Mouse (Mus musculus) layer of hippocampus, adult 2 months (tissue): ENCODE results near the gene Nelfa. TPM values are rescaled to one million over a fixed set of nuclear protein-coding genes. Genes with fewer than 3 reads are reported as not detected.
A peak's percentile ranks its signal among the peaks of the same experiment; 100 is the strongest.
"Not testable (repeated sequence)": the region's sequence is repeated elsewhere in the genome, so short reads cannot be mapped to it uniquely, and the experiment has no call there.

ENCODE experiments used
- DNase-seq, 2 experiments: peaks; one replicate each; pipeline ENCODE4 v3.0.0; 2022; ENCODE audit warnings: low spot score in 2 of 2
- H3K27ac ChIP-seq: fragments of 200-600 bp; 2 replicates; pipeline ENCODE4 v1.8.1; 2022
- H3K4me3 ChIP-seq: fragments of 200-600 bp; 2 replicates; pipeline ENCODE4 v1.8.1; 2022; ENCODE audit warnings: mild to moderate bottlenecking
- CTCF ChIP-seq: fragments of 200-600 bp; conservative IDR thresholded peaks from 2 replicates; pipeline ENCODE4 v1.8.1; 2022; ENCODE audit warnings: antibody characterized with exemption, mild to moderate bottlenecking, moderate library complexity
- total RNA-seq, 2 experiments: library from RNA; stranded (reverse); gene quantifications; 2 replicates each; pipeline ENCODE4 v1.2.3; 2021

Gene Nelfa
- total RNA-seq, 2 experiments from 2014 or later: 19.5 to 22.5 TPM

DNA sequence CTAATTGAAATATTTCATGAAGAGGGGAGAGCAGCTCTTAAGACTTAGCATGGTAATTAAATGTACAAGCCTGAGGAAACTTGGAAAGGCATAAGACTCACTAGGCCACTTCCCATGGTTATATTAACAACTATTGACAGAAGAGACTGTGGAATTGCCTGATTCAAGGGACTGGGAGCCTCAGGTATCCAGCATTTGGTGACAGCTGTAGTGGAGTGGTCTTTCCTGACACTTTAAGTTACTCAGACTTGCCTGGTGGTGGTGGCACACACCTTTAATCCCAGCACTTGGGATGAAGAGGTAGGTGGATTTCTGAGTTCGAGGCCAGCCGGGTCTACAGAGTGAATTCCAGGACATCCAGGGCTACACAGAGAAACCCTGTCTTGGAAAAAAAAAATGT lies 1.0 kb upstream of the Nelfa start:
- no peak for DNase-seq
- H3K4me3 ChIP-seq: peak overlapping the region; percentile 84; the same call in 1 of the 2 replicates
- TF ChIP-seq CTCF: no peak
- H3K27ac ChIP-seq: no peak overlapping the region

DNA sequence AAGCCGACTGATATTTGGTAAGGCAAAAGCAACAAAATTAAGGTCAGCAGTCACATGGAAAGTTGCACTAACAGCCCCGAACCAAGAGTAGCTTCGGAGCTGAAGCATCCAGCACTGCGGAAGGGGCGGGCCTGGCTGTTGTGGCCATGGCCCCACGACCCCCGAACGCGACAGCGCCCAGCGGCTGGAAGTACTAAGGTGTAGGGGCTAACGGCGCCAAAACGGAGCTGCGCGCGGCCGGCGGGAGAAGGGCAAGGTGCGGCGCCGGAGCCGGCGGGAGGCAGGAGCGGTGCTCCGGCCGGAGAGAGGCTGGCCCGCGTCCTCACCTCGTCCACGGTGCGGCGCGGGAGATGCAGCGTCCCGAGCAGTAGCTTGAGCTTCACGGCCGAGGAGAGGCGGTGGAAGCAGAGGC lies 507 bp downstream of the Nelfa start:
- DNase-seq: no peak
- H3K27ac ChIP-seq: peak overlapping the region; percentile 97
- H3K4me3 ChIP-seq: peak overlapping the region; percentile 84
- TF ChIP-seq CTCF: no peak

DNA sequence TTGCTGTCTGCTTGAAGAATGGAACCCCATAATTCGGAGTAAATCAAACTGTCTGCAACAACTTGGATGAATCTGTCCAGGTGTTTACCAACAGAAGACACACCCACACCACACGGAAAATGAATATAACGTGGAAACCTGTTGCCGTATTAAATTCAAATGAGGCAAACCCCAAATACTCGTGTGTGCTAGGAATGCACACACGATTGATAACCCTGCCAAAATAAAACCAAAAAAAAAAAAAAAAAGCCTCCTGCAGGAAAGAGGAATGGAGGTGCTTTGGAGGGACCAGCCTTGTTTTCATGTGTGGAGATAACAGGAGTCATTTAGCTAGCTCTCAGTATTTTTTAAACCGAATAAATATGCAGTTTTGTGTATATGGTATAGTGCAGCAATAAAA lies 1.3 kb downstream of the Nelfa start:
- no peak for TF ChIP-seq CTCF
- DNase-seq: no peak
- no peak overlapping the region for H3K27ac ChIP-seq
- peak overlapping the region; percentile 84 for H3K4me3 ChIP-seq

DNA sequence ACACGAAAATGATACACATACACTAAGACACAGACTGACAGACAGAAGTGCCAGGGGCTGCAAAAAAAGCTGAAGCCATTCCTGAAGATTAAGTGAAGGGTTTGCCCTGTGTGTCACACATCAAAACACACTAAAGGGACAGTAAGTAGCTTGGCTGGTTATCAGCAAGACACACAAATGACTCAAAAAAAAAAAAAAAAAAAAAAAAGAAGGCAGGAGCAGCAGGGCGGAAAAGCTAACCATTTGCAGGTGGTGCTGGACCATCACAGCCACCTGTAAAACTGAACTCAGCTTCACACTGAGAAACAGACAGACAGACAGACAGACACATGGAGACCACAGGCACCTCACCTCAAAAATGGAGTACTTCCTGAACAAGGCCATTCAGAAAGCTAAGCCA lies 2.1 kb downstream of the Nelfa start:
- Histone ChIP-seq H3K27ac (no peak overlapping the region), H3K4me3 (no peak overlapping the region)
- DNase-seq: no peak
- TF ChIP-seq CTCF: no peak

DNA sequence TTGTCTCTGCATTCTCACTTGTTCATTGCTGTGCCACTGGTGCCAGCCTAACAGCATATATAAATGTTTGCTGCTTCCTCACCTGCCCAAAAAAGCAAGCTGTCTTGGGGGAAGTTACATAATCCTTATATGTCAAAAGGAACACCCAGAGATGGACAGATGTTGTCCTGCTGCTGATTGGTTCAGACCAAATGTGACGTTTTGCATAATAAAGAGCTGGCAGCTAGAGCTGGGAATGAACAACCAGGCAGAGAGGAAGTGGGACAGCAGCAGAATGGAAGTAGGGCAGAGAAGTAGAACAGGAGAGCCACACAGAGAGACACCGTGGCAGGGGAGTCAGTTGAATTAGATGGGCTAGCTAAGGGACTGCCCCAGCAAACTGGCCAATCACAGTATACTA lies 3.8 kb downstream of the Nelfa start:
- DNase-seq: no peak
- no peak for TF ChIP-seq CTCF
- no peak overlapping the region for H3K4me3 ChIP-seq
- H3K27ac ChIP-seq: no peak overlapping the region

DNA sequence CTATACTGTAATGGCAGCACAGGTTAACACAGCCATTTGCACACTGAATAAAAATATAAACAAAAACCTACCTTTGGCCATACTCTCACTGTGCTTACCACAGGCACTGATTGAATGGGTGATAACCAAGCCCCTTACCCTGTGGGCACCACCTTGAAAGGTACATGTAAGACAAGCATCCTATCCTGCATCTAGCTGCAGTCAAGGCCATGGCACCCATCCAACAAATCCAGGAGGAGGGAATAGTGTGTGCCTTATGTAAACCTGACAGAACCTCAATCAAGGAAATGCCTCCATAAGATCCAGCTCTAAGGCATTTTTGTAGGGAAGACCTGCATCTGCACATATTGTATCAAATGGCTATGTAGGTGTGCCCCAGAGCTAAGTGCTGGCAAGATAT lies 10.0 kb downstream of the Nelfa start:
- no peak for DNase-seq
- no peak overlapping the region for H3K4me3 ChIP-seq
- TF ChIP-seq CTCF: no peak
- no peak overlapping the region for H3K27ac ChIP-seq

DNA sequence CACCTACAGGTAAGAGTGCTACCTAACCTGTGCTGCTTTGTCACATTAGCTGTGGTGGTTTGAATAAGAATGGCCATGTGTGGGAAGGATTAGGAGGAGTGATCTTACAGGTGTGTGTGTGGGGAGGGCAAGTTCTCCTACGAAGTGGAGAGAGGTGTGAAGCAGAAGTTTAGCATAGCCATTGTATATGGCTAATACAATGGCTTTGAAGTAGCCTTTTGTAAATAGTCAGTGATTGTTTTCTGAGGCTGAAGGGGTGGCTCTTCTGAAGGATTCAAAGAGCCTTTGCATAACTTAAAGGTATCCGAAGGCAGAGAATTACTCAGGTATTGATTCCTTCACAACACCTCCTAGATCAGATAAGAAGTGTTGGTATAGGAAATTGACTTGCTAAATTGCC lies 13.6 kb downstream of the Nelfa start:
- Histone ChIP-seq H3K4me3 (no peak overlapping the region), H3K27ac (no peak overlapping the region)
- no peak for TF ChIP-seq CTCF

DNA sequence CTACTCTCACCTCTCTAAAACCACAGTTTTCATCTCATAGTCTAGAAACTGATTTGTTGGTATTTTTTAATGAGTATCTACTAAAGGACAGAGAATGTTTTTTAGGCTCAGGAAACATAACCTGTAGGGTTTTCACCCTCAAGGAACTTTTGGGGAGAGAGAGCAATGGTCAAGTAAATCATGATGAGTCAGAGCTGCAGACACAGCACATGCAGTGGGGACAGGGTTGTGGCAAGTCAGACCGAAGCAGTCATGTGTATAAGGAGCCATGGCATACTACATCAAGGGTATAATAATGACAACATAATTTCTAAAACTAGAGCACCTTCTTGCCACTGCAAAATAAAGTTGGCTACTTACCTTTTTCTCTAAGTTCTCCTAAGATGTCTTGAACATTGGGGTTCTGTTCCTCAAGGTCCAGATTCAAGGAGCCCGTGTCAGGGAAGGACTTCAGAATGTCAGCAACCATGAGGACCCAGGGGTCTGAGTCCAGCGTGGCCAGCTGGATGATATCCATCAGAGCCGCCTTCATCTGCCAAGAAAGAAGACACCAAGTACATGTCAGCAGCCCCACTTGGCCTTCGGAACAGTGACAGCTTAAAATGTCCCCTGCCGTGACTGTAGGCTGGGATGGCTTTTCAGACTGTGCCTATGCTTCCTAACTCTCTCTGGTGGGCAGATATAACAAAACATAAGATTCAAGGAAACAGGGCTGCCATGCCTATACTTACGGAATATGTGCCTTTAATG lies 14.6 kb downstream of the Nelfa start:
- Histone ChIP-seq H3K4me3 (no peak overlapping the region), H3K27ac (0 out of 2 replicates have a peak overlapping the region, but pooled peaks have one; percentile 9)
- DNase-seq: no peak
- no peak for TF ChIP-seq CTCF

More for the DNA sequence above, 13.6 kb downstream of the Nelfa start:
- no peak for DNase-seq

DNA sequence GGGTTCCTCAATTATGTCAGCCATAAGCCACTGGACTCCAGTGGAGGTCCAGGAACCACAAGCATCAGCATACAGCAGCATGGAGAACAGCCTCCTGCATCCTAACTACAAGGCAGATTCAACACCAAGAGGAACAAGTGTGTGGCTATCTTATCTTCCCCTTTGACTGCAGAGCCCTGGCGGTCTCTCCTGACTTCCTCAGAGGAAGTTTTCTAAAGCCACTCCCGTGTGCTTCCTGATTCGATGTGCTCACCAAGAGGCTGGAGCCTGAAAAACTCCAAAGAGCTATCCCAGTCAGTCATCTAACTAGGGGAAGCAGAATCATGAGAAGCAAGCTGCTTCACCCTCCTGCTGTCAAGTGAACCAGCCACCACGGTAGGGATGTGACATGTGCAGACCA lies 15.3 kb downstream of the Nelfa start:
- Histone ChIP-seq H3K27ac (0 out of 2 replicates have a peak overlapping the region, but pooled peaks have one; percentile 9), H3K4me3 (no peak overlapping the region)
- no peak for DNase-seq
- no peak for TF ChIP-seq CTCF

DNA sequence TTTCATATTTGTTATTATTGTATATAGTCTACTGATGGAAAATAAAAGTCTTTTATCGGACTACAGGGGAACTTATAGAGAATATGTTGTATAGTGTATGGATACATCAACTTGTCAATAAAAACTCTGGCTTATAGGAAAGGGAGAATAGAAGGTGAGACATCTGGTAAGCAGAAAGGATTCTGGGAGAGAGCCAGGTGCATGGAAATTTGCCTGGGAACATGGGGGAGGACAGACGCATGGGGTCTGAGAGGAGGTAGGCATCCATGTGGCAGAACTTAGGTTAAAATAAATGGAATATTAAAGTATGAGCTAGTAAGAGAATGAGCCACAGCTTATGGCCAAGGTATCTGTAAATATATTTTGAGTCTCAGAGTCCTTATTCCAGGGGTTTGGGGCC lies 16.2 kb downstream of the Nelfa start:
- H3K4me3 ChIP-seq: no peak overlapping the region
- TF ChIP-seq CTCF: no peak
- no peak overlapping the region for H3K27ac ChIP-seq
- no peak for DNase-seq

DNA sequence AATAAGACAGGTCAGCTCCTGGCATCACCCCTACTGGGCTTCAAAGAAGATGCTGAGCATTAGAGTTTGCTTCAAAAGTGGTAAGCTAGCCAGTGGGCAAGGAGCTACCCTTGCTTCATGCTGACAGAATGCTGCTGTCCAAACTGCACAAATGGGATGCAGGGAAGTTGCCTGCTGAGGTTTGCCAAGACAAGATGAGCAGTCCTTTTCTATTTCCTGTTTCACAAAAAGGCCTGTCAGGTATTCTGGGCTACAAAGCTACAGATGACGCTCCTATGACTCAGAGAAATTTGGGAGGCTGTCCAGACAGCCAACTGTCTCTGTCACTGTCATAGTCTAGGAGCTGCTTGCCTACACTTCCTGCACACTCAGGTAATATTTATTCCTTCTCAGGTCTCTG lies 16.7 kb downstream of the Nelfa start:
- TF ChIP-seq CTCF: no peak
- no peak overlapping the region for H3K4me3 ChIP-seq
- H3K27ac ChIP-seq: no peak overlapping the region
- DNase-seq: peak in 1 of 2 experiments; percentile 41

DNA sequence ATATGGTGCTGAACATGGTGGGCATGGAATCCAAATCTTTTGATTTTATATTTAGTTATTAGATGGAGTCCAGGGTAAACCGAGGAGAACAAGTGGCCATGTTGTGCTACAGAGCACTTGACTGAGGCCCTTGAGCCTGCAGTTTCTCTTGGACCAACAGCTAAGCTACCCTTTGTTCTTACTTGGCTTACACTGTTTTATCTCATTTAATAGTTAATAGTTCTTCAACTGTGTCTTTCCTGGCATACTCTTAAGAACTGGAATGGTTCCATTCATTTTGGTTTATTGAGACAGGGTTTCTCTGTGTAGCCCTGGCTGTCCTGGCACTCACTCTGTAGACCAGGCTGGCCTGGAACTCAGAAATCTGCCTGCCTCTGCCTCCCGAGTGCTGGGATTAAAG lies 19.6 kb downstream of the Nelfa start:
- not testable (repeated sequence) for H3K27ac ChIP-seq

DNA sequence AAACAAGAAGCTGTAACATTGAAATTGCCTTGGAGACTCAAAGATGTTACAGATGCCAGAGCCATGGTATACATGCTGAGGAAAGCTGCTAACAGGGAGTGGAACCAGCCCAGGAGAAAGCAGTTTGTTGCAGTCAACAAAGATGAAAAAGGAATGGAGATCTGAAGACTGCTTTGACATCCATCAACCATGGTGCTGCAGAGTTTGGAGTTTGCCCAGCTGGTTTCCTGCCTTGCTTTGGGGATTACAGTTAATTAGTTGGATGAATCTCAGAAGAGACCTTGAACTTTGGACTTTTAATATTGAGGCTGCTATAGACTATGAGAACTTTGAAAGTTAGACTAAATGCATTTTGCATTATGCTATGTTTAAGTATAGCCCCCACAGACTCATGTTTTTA lies 21.2 kb downstream of the Nelfa start:
- DNase-seq, H3K27ac ChIP-seq, H3K4me3 ChIP-seq: not testable (repeated sequence)

More for the DNA sequence above, 19.6 kb downstream of the Nelfa start:
- not testable (repeated sequence) for H3K4me3 ChIP-seq, DNase-seq

DNA sequence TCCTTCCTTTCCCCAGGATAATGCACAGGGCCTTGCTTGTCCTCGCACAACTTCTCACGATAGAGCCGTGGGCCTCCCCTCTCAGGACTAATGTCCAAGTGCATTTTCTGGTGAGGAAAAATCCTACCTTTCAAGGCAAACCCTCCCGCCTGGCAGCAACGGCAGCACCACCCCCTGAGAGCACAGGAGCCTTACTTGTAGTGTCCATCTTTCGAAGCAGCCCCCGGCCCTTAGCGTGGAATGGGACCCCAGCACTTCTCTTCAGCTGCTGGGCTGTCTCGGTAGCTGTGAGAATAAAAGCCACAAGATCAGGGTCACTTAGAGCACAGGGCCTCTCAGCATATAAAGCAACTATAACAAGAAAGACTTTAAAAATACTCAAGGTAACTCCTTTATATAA lies 33.0 kb downstream of the Nelfa start:
- no peak overlapping the region for H3K4me3 ChIP-seq
- DNase-seq: no peak

More for the DNA sequence above, 33.0 kb downstream of the Nelfa start:
- H3K27ac ChIP-seq: no peak overlapping the region
- no peak for TF ChIP-seq CTCF
